Mouse (Mus musculus) ZHBTc4 (cell line): ENCODE results near the gene Gm42688.
A peak's percentile ranks its signal among the peaks of the same experiment; 100 is the strongest.

ENCODE experiments used
- DNase-seq: peaks from one replicate; pipeline ENCODE4 v3.0.0-alpha.2; 2011; ENCODE audit warnings: low read depth, low spot score

Gm42688 gene

GRCm38 (mm10) chr6:83084477-83084876, 16.9 kb upstream of the Gm42688 start:
- DNase-seq = no peak

GRCm38 (mm10) chr6:83086121-83087035, 15.0 kb upstream of the Gm42688 start, which contains the start of gene Lbx2:
Gene Lbx2, plus strand, starts transcription at chr6:83086367.
- DNase-seq = peak; percentile 45

GRCm38 (mm10) chr6:83087205-83087925, 14.1 kb upstream of the Gm42688 start:
- peak; percentile 61 for DNase-seq

GRCm38 (mm10) chr6:83087926-83088260, 13.5 kb upstream of the Gm42688 start:
- peak; percentile 14 for DNase-seq

- DNase-seq = no peak
These were observed 8.8 kb upstream of the Gm42688 start for GRCm38 (mm10) chr6:83092416-83093127.

GRCm38 (mm10) chr6:83095968-83096367, 5.4 kb upstream of the Gm42688 start:
- DNase-seq = no peak

- no peak for DNase-seq
These were observed 3.0 kb upstream of the Gm42688 start for GRCm38 (mm10) chr6:83098411-83098810.

- peak; percentile 76 for DNase-seq
These were observed 505 bp downstream of the Gm42688 start for GRCm38 (mm10) chr6:83101688-83102556.

GRCm38 (mm10) chr6:83103130-83103650, 1.8 kb downstream of the Gm42688 start:
- DNase-seq = no peak

- no peak for DNase-seq
These were observed 2.7 kb downstream of the Gm42688 start for GRCm38 (mm10) chr6:83104158-83104557.

- peak; percentile 92 for DNase-seq
These were observed 6.4 kb downstream of the Gm42688 start for GRCm38 (mm10) chr6:83107566-83108400.

GRCm38 (mm10) chr6:83108762-83109668, 7.6 kb downstream of the Gm42688 start, which contains the start of gene Mrpl53:
Gene Mrpl53, plus strand, starts transcription at chr6:83109040.
- DNase-seq = peak; percentile 76

GRCm38 (mm10) chr6:83111510-83112136, 10.2 kb downstream of the Gm42688 start:
- DNase-seq = no peak

- peak; percentile 83 for DNase-seq
These were observed 13.7 kb downstream of the Gm42688 start, which contains the start of gene Mogs for GRCm38 (mm10) chr6:83115011-83115671. Gene Mogs, plus strand, starts transcription at chr6:83115496.

- no peak for DNase-seq
These were observed 14.4 kb downstream of the Gm42688 start for GRCm38 (mm10) chr6:83115682-83116372.

- DNase-seq = no peak
These were observed 15.2 kb downstream of the Gm42688 start for GRCm38 (mm10) chr6:83116373-83117164.
